Mouse (Mus musculus): Measurements from ENCODE around the gene Catsperz. TPM values are rescaled to one million over a fixed set of nuclear protein-coding genes. Genes with fewer than 3 reads are reported as not detected.

Gene Catsperz
- polyA plus RNA-seq, 1 experiment from 2014 or later, result 1.4 TPM

DNA sequence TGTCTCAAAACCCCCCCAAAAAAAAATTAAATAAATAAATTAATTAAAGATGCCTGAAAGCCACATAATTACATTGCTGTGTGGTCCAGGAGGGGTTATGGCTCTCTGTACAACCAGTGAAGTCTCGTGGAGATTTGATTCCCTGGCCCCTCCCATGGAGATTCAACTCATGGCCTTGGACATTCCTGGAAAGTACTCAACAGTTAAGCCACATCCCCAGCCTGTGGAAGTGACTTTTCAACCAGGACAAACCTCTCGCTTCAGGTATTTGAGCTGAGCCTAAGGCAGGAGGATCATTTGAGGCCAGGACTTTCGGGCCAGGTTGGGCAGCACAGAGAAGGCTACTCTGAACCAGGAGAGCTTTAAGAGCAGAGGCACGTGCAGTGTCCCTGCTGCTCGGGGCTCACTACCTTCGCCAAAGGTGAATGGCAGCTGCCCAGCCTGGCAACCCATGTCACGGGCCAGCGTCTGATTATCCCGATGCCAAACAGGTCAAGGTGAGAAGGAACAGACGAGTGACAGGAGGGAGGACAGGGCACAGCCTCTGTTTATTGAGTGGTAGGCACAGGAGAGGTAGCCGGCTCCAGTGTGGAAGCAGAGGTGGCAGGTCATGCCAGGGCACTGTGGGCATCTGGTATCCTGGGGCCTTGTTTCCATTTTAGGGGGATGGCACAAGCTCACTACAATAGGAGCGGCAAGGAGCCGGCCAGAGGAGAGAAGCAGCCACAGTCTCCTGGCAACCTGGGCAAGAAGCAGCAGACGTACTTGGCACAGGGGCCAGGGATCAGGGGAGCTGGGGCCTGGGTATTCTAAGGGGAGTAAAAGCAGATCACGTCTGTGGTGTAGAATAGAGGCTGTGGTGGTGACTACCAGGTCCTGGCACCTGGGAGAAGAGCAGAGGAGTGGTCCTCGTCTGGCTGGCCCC lies 12.6 kb upstream of the Catsperz start:
- peaks cover 9 to 25% of the 10 kb centered on the region in 2 experiments for H3K4me1 ChIP-seq (ENCODE audit: control insufficient read depth in 2 of 2, insufficient read depth in 2 of 2, low read length in 2 of 2)
- no peak overlapping the region for H3K4me3 ChIP-seq (ENCODE audit: control insufficient read depth in 1 of 2, insufficient read depth in 1 of 2, low read depth in 1 of 2, low read length in 2 of 2)
- H3K9ac ChIP-seq (ENCODE audit: low read length), result 0 out of 2 replicates have a peak overlapping the region, but pooled peaks have one; percentile 2
- no peaks in the 10 kb centered on the region for H3K9me3 ChIP-seq (ENCODE audit: control insufficient read depth, low read length)
- H3K27me3 ChIP-seq (ENCODE audit: control insufficient read depth, insufficient read depth, low read length), result peaks cover 36% of the 10 kb centered on the region
- H3K4me2 ChIP-seq (ENCODE audit: low read length), result no peak overlapping the region
- ATAC-seq (ENCODE audit: insufficient number of reproducible peaks, insufficient read depth, low FRiP score, low read depth), result no peak
- no peak overlapping the region for H3K27ac ChIP-seq (replicated peaks in 1 of 2; ENCODE audit: control insufficient read depth in 1 of 2, insufficient read depth in 1 of 2, low read depth in 2 of 2, low read length in 2 of 2)
- 77% methylated on average over 16 of the region's 16 CpGs for WGBS
- 0 out of 2 replicates have a peak, but pooled peaks cover 6% of the 10 kb centered on the region for H3K36me3 ChIP-seq (ENCODE audit: control insufficient read depth, insufficient read depth, low read length)

DNA sequence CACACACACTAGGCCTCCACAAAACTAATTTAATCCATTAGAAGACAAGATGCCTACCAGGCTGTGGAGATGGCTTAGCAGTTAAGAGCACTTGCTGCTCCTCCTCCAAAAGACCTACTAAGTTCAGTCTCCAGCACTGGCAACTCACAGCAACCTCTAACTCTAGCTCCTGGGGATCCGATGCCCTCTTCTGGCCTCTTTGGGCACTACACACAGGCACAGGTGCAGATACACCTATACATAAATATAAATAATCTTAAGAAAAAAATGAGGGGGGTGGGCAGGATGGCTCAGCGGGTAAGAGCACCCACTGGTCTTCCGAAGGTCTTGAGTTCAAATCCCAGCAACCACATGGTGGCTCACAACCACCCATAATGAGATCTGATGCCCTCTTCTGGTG lies 11.1 kb upstream of the Catsperz start:
- Histone ChIP-seq H3K4me3 (ENCODE audit: control insufficient read depth in 1 of 2, insufficient read depth in 1 of 2, low read depth in 1 of 2, low read length in 2 of 2) (no peak overlapping the region), H3K4me2 (ENCODE audit: low read length) (no peak overlapping the region), H3K9me3 (ENCODE audit: control insufficient read depth, low read length) (no peaks in the 10 kb centered on the region), H3K9ac (ENCODE audit: low read length) (no peak overlapping the region), H3K4me1 (ENCODE audit: control insufficient read depth in 2 of 2, insufficient read depth in 2 of 2, low read length in 2 of 2) (peaks cover 8 to 22% of the 10 kb centered on the region in 2 experiments), H3K27me3 (ENCODE audit: control insufficient read depth, insufficient read depth, low read length) (peaks cover 51% of the 10 kb centered on the region), H3K36me3 (ENCODE audit: control insufficient read depth, insufficient read depth, low read length) (0 out of 2 replicates have a peak, but pooled peaks cover 6% of the 10 kb centered on the region), H3K27ac (replicated peaks in 1 of 2; ENCODE audit: control insufficient read depth in 1 of 2, insufficient read depth in 1 of 2, low read depth in 2 of 2, low read length in 2 of 2) (no peak overlapping the region)
- no peak for ATAC-seq (ENCODE audit: insufficient number of reproducible peaks, insufficient read depth, low FRiP score, low read depth)
- WGBS, result 16% methylated on average over 3 of the region's 3 CpGs

DNA sequence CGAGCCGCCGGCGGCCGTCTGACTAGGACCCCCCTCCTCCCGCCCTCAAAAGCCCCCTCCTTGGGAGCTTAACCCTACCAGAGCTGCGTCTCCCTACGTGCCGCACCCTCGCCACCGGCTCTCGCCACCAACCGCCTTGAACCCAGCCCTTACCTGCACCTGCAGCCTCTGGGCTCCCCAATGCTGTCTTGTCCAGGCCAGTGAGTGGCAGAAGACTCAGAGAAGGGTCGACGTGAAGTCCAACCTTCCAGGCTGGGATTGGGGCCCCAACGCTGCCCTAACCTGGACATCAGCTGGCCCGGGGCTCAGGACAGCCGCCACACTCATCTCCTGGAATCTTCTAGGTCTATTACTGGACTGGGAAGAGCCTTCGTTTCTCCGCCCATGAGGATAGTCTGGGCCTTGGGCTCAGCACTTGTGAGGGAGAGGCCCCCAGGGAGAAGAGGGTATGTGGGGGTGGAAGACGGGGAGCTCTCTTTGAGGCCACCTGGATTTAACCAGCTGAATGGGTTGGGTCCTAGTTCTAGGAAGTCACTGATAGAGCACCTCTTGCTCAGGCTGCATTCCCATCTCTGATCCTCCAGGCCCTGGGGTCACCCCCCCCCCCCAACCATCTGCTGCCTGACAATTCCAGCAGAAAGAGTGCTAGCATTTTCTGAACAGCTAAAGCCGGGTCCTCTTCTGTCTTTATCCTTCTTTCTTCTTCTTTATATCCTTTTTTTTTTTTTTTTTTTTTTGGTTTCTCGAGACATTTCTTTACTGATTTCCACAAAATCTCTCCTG lies 9.2 kb upstream of the Catsperz start, which contains the start of gene Kcnk4:
Gene Kcnk4, minus strand, starts transcription at position 321 of the 783 bp plus-strand sequence.
- peak within 1 kb of the TSS; percentile 95 for H3K4me2 ChIP-seq (ENCODE audit: low read length)
- ATAC-seq (ENCODE audit: insufficient number of reproducible peaks, insufficient read depth, low FRiP score, low read depth), result no peak
- H3K27me3 ChIP-seq (ENCODE audit: control insufficient read depth, insufficient read depth, low read length), result peaks cover 64% of the 10 kb centered on the region
- peak within 1 kb of the TSS; percentile 64 for H3K9ac ChIP-seq (ENCODE audit: low read length)
- no peaks in the 10 kb centered on the region for H3K9me3 ChIP-seq (ENCODE audit: control insufficient read depth, low read length)
- no peak within 1 kb of the TSS for H3K27ac ChIP-seq (replicated peaks in 1 of 2; ENCODE audit: control insufficient read depth in 1 of 2, insufficient read depth in 1 of 2, low read depth in 2 of 2, low read length in 2 of 2)
- H3K4me1 ChIP-seq (ENCODE audit: control insufficient read depth in 2 of 2, insufficient read depth in 2 of 2, low read length in 2 of 2), result peaks cover 0 to 12% of the 10 kb centered on the region in 2 experiments; a peak in 3 of 4 replicates
- 8% methylated on average over 23 of the region's 23 CpGs for WGBS
- H3K36me3 ChIP-seq (ENCODE audit: control insufficient read depth, insufficient read depth, low read length), result 0 out of 2 replicates have a peak, but pooled peaks cover 6% of the 10 kb centered on the region
- H3K4me3 ChIP-seq (ENCODE audit: control insufficient read depth in 1 of 2, insufficient read depth in 1 of 2, low read depth in 1 of 2, low read length in 2 of 2), result peak within 1 kb of the TSS; percentile 38 to 48

DNA sequence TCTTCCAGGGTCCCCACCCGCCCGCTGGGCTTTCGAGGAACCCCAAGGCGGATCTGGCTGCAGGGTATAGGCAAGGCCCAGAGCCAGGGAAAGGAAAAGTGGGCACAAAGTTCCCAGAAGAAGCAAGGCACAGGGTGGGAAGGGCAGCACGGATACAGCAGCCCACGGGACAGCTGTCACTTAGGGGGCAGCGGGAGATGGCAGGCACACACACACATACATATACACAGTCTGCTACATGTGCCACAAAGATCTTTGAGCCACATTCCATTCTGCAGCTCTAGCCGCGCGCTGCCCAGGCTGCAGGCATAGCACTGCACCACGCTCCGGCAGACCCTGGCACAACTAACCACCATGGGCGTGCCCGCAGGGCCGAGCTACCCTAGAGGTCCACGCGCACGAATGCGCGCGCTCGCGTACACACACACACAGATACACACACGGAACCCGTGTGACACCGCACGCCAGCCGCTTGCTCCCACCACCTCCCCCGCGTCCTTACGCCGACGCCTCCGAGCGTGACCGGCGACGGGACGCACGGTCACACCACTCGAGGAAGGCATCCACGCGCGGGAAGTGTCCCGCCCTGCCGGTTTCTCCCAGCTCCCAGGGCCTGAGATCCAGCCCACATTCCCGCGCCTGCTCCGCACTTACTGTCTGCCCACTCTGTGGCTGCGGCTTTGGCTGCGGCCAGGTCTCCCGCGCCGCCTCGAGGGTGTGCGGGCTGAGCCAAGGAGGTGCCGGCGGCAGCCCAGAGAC lies 8.4 kb upstream of the Catsperz start:
- WGBS, result 5% methylated on average over 58 of the region's 58 CpGs
- ATAC-seq (ENCODE audit: insufficient number of reproducible peaks, insufficient read depth, low FRiP score, low read depth), result no peak

DNA sequence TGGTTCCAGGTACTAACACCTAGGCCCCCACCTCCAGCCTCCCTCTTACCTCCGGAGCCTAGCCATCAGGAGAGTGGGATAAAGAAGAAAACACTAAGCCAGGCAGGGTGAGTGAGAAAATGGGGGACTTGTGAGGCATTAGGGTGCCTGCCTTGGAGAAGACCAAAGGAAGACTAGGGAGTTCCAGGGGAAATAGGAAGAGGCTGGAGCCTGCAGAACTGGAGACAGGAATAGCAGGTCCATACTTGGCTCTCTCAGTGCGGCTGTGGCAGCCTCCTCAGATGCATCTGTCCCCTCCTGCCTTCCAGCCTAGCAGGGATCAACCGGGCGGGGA lies 7.9 kb upstream of the Catsperz start:
- 32% methylated on average over 4 of the region's 4 CpGs for WGBS
- 0 out of 2 replicates have a peak, but pooled peaks cover 4% of the 10 kb centered on the region for H3K36me3 ChIP-seq (ENCODE audit: control insufficient read depth, insufficient read depth, low read length)
- no peak for ATAC-seq (ENCODE audit: insufficient number of reproducible peaks, insufficient read depth, low FRiP score, low read depth)
- H3K9ac ChIP-seq (ENCODE audit: low read length), result 0 out of 2 replicates have a peak overlapping the region, but pooled peaks have one; percentile 64
- H3K9me3 ChIP-seq (ENCODE audit: control insufficient read depth, low read length), result no peaks in the 10 kb centered on the region
- H3K27me3 ChIP-seq (ENCODE audit: control insufficient read depth, insufficient read depth, low read length), result peaks cover 76% of the 10 kb centered on the region
- H3K4me3 ChIP-seq (ENCODE audit: control insufficient read depth in 1 of 2, insufficient read depth in 1 of 2, low read depth in 1 of 2, low read length in 2 of 2), result peak overlapping the region in 1 of 2 experiments; percentile 48; a peak in 1 of 4 replicates
- H3K4me2 ChIP-seq (ENCODE audit: low read length), result peak overlapping the region; percentile 95
- peaks cover 0 to 12% of the 10 kb centered on the region in 2 experiments; a peak in 3 of 4 replicates for H3K4me1 ChIP-seq (ENCODE audit: control insufficient read depth in 2 of 2, insufficient read depth in 2 of 2, low read length in 2 of 2)
- no peak overlapping the region for H3K27ac ChIP-seq (replicated peaks in 1 of 2; ENCODE audit: control insufficient read depth in 1 of 2, insufficient read depth in 1 of 2, low read depth in 2 of 2, low read length in 2 of 2)

More for the DNA sequence above, 8.4 kb upstream of the Catsperz start:
- Histone ChIP-seq H3K9me3 (ENCODE audit: control insufficient read depth, low read length) (no peaks in the 10 kb centered on the region), H3K27ac (replicated peaks in 1 of 2; ENCODE audit: control insufficient read depth in 1 of 2, insufficient read depth in 1 of 2, low read depth in 2 of 2, low read length in 2 of 2) (no peak overlapping the region), H3K27me3 (ENCODE audit: control insufficient read depth, insufficient read depth, low read length) (peaks cover 71% of the 10 kb centered on the region), H3K36me3 (ENCODE audit: control insufficient read depth, insufficient read depth, low read length) (0 out of 2 replicates have a peak, but pooled peaks cover 6% of the 10 kb centered on the region), H3K4me2 (ENCODE audit: low read length) (peak overlapping the region; percentile 95), H3K4me3 (ENCODE audit: control insufficient read depth in 1 of 2, insufficient read depth in 1 of 2, low read depth in 1 of 2, low read length in 2 of 2) (peak overlapping the region; percentile 38 to 48), H3K9ac (ENCODE audit: low read length) (peak overlapping the region; percentile 64), H3K4me1 (ENCODE audit: control insufficient read depth in 2 of 2, insufficient read depth in 2 of 2, low read length in 2 of 2) (peaks cover 0 to 12% of the 10 kb centered on the region in 2 experiments; a peak in 3 of 4 replicates)

DNA sequence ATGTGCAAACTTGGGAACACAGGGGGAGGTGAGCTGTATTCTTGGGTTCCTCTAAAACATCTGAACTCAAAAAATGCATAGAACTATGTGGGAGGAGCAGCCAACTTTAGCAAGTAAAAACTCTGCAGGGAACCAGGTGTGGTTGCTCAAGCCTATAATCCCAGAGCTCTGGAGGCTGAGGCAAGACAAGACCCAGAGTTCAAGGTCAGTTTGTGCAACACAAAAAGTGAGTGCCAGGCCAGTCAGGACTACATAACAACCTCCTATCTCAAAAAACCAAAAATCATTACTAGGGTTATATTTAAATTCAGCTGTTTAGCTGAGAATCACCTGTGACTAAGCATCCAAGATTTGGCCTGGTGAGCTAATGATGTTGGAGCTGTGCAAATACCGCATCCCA lies 6.8 kb upstream of the Catsperz start:
- 56% methylated on average over 1 of the region's 1 CpGs for WGBS
- Histone ChIP-seq H3K9ac (ENCODE audit: low read length) (no peak overlapping the region), H3K9me3 (ENCODE audit: control insufficient read depth, low read length) (no peaks in the 10 kb centered on the region), H3K4me2 (ENCODE audit: low read length) (no peak overlapping the region), H3K4me1 (ENCODE audit: control insufficient read depth in 2 of 2, insufficient read depth in 2 of 2, low read length in 2 of 2) (peaks cover 0 to 14% of the 10 kb centered on the region in 2 experiments; a peak in 3 of 4 replicates), H3K27ac (replicated peaks in 1 of 2; ENCODE audit: control insufficient read depth in 1 of 2, insufficient read depth in 1 of 2, low read depth in 2 of 2, low read length in 2 of 2) (no peak overlapping the region), H3K27me3 (ENCODE audit: control insufficient read depth, insufficient read depth, low read length) (peaks cover 86% of the 10 kb centered on the region), H3K36me3 (ENCODE audit: control insufficient read depth, insufficient read depth, low read length) (no peaks in the 10 kb centered on the region), H3K4me3 (ENCODE audit: control insufficient read depth in 1 of 2, insufficient read depth in 1 of 2, low read depth in 1 of 2, low read length in 2 of 2) (no peak overlapping the region)
- ATAC-seq (ENCODE audit: insufficient number of reproducible peaks, insufficient read depth, low FRiP score, low read depth), result no peak

DNA sequence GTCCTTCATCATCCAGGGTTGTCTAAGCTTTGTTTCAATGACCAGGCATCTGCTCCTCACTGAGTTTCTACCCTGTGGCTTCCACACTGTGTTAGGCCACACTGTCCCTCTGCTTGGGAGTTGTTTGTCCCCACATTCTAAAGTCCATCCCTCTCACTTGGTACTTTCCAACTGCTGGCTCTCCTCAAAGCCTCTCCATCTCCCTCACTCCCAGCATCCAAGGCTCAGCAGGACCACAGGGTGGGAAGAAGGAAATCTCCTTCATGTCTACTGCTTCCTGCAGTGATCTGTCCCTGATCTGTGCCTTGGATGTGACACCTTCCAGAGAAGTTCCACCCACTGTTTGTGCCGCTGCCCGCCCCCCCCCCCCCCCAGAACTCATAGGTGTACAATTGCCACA lies 5.8 kb upstream of the Catsperz start:
- H3K27ac ChIP-seq (replicated peaks in 1 of 2; ENCODE audit: control insufficient read depth in 1 of 2, insufficient read depth in 1 of 2, low read depth in 2 of 2, low read length in 2 of 2), result no peak overlapping the region
- peaks cover 92% of the 10 kb centered on the region for H3K27me3 ChIP-seq (ENCODE audit: control insufficient read depth, insufficient read depth, low read length)
- H3K4me2 ChIP-seq (ENCODE audit: low read length), result no peak overlapping the region
- no peak overlapping the region for H3K4me3 ChIP-seq (ENCODE audit: control insufficient read depth in 1 of 2, insufficient read depth in 1 of 2, low read depth in 1 of 2, low read length in 2 of 2)
- WGBS, result 6% methylated on average over 2 of the region's 2 CpGs
- no peak overlapping the region for H3K9ac ChIP-seq (ENCODE audit: low read length)
- peaks cover 0 to 23% of the 10 kb centered on the region in 2 experiments; a peak in 3 of 4 replicates for H3K4me1 ChIP-seq (ENCODE audit: control insufficient read depth in 2 of 2, insufficient read depth in 2 of 2, low read length in 2 of 2)
- H3K9me3 ChIP-seq (ENCODE audit: control insufficient read depth, low read length), result peaks cover 4% of the 10 kb centered on the region; the same call in 1 of the 2 replicates
- H3K36me3 ChIP-seq (ENCODE audit: control insufficient read depth, insufficient read depth, low read length), result no peaks in the 10 kb centered on the region
- no peak for ATAC-seq (ENCODE audit: insufficient number of reproducible peaks, insufficient read depth, low FRiP score, low read depth)

Measured in heart, embryonic 14.5 days (tissue).